Mouse (Mus musculus) heart, embryonic 12.5 days (tissue): ENCODE data around the gene Espl1. TPM values are rescaled to one million over a fixed set of nuclear protein-coding genes. Genes with fewer than 3 reads are reported as not detected.

Source experiments
- ATAC-seq: fragments of 200-750 bp; cut with Nextera tagmentation; 2 replicates; pipeline ENCODE4 v1.8.0; 2017; ENCODE audit warnings: moderate TSS enrichment, moderate library complexity; ENCODE audit not compliant: insufficient number of reproducible peaks, low FRiP score
- H3K27ac ChIP-seq: fragments of 300-500 bp; sonication (generic); 2 replicates; pipeline ENCODE4 v1.5.1; 2016; ENCODE audit warnings: mild to moderate bottlenecking, moderate library complexity; ENCODE audit not compliant: poor library complexity, severe bottlenecking
- H3K27me3 ChIP-seq: fragments of 300-500 bp; sonication (generic); replicated peaks from 2 replicates; pipeline ENCODE4 v1.6.1; 2016; ENCODE audit warnings: mild to moderate bottlenecking, moderate library complexity
- H3K36me3 ChIP-seq: fragments of 300-500 bp; sonication (generic); 2 replicates; pipeline ENCODE4 v1.6.1; 2016; ENCODE audit warnings: mild to moderate bottlenecking, moderate library complexity
- H3K4me1 ChIP-seq: fragments of 300-500 bp; sonication (generic); replicated peaks from 2 replicates; pipeline ENCODE4 v1.6.1; 2016; ENCODE audit warnings: mild to moderate bottlenecking
- H3K4me2 ChIP-seq: fragments of 300-500 bp; sonication (generic); 2 replicates; pipeline ENCODE4 v1.6.1; 2016; ENCODE audit warnings: mild to moderate bottlenecking, moderate library complexity
- H3K4me3 ChIP-seq: fragments of 300-500 bp; sonication (generic); 2 replicates; pipeline ENCODE4 v1.5.1; 2016; ENCODE audit warnings: mild to moderate bottlenecking
- H3K9ac ChIP-seq: fragments of 300-500 bp; sonication (generic); 2 replicates; pipeline ENCODE4 v1.6.1; 2016; ENCODE audit warnings: mild to moderate bottlenecking, moderate library complexity
- H3K9me3 ChIP-seq: fragments of 300-500 bp; sonication (generic); replicated peaks from 2 replicates; pipeline ENCODE4 v1.6.1; 2016; ENCODE audit warnings: mild to moderate bottlenecking, moderate library complexity
- WGBS: fragments of 180-500 bp; shearing (Covaris S2); methylation state at CpG from one replicate; pipeline ENCODE4 v1.1.7; 2016; 5-methylcytosine and 5-hydroxymethylcytosine counted together
- polyA plus RNA-seq: library from polyadenylated mRNA; unstranded; fragments of >200 nt; fragmentation: Nextera tagmentation; extraction: Ambion mirVana; gene quantifications from 2 replicates; pipeline ENCODE4 v1.2.1, GENCODE M21; 2016

Espl1 gene
- polyA plus RNA-seq, 1 experiment from 2014 or later = 24.0 TPM

- Histone ChIP-seq H3K27ac (no peak overlapping the region), H3K4me3 (no peak overlapping the region), H3K4me1 (no peaks in the 10 kb centered on the region), H3K9me3 (no peaks in the 10 kb centered on the region), H3K27me3 (no peaks in the 10 kb centered on the region), H3K36me3 (peaks cover 65% of the 10 kb centered on the region), H3K9ac (no peak overlapping the region), H3K4me2 (no peak overlapping the region)
- 52% methylated on average over 5 of the region's 5 CpGs for WGBS
- no peak for ATAC-seq
Observed at GRCm38 (mm10) chr15:102339612-102340011, 43.5 kb downstream of the Espl1 start.

GRCm38 (mm10) chr15:102341580-102341979, 45.5 kb downstream of the Espl1 start:
- Histone ChIP-seq H3K4me2 (no peak overlapping the region), H3K9me3 (no peaks in the 10 kb centered on the region), H3K27ac (no peak overlapping the region), H3K36me3 (peaks cover 71% of the 10 kb centered on the region), H3K27me3 (no peaks in the 10 kb centered on the region), H3K4me1 (no peaks in the 10 kb centered on the region), H3K9ac (no peak overlapping the region), H3K4me3 (no peak overlapping the region)
- no peak for ATAC-seq
- 13% methylated on average over 1 of the region's 1 CpGs for WGBS

- Histone ChIP-seq H3K9me3 (no peaks in the 10 kb centered on the region), H3K27me3 (no peaks in the 10 kb centered on the region), H3K4me1 (no peaks in the 10 kb centered on the region; the same call in 1 of the 2 replicates), H3K36me3 (peaks cover 56% of the 10 kb centered on the region), H3K4me2 (no peak overlapping the region), H3K4me3 (no peak overlapping the region), H3K27ac (no peak overlapping the region), H3K9ac (no peak overlapping the region)
- ATAC-seq = no peak
- WGBS = 91% methylated on average over 3 of the region's 3 CpGs
Observed at GRCm38 (mm10) chr15:102344490-102344889, 48.4 kb downstream of the Espl1 start.

- H3K4me3 ChIP-seq = no peak overlapping the region
- H3K9me3 ChIP-seq = no peaks in the 10 kb centered on the region
- peaks cover 9% of the 10 kb centered on the region for H3K4me1 ChIP-seq
- ATAC-seq = no peak
- H3K36me3 ChIP-seq = peaks cover 45% of the 10 kb centered on the region
- H3K27me3 ChIP-seq = no peaks in the 10 kb centered on the region
- no peak overlapping the region for H3K4me2 ChIP-seq
- H3K9ac ChIP-seq = no peak overlapping the region
- WGBS = 79% methylated on average over 4 of the region's 4 CpGs
- no peak overlapping the region for H3K27ac ChIP-seq
Observed at GRCm38 (mm10) chr15:102346444-102346843, 50.4 kb downstream of the Espl1 start.

- Histone ChIP-seq H3K27ac (peak within 1 kb of the TSS; percentile 72), H3K4me2 (peak within 1 kb of the TSS; percentile 92), H3K4me1 (peaks cover 15% of the 10 kb centered on the region), H3K27me3 (no peaks in the 10 kb centered on the region), H3K9me3 (no peaks in the 10 kb centered on the region), H3K9ac (peak within 1 kb of the TSS; percentile 95), H3K4me3 (peak within 1 kb of the TSS; percentile 96), H3K36me3 (peaks cover 27% of the 10 kb centered on the region)
- under 1% methylated on average over 56 of the region's 56 CpGs for WGBS
- ATAC-seq = peak; percentile 88
Observed at GRCm38 (mm10) chr15:102350138-102350941, 54.3 kb downstream of the Espl1 start, which contains the start of gene Aaas. TSS of gene Aaas (minus strand) at chr15:102350771.

- 0 out of 2 replicates have a peak, but pooled peaks cover under 1% of the 10 kb centered on the region for H3K27me3 ChIP-seq
- peak overlapping the region; percentile 75 for H3K9ac ChIP-seq
- H3K4me1 ChIP-seq = peaks cover 19% of the 10 kb centered on the region
- H3K27ac ChIP-seq = peak overlapping the region; percentile 72
- peak overlapping the region; percentile 92 for H3K4me2 ChIP-seq
- H3K4me3 ChIP-seq = peak overlapping the region; percentile 96
- H3K9me3 ChIP-seq = no peaks in the 10 kb centered on the region
- 9% methylated on average over 11 of the region's 11 CpGs for WGBS
- H3K36me3 ChIP-seq = peaks cover 21% of the 10 kb centered on the region
- peak; percentile 20; the same call in 1 of the 2 replicates for ATAC-seq
Observed at GRCm38 (mm10) chr15:102350942-102351291, 54.9 kb downstream of the Espl1 start.

- no peak overlapping the region for H3K4me2 ChIP-seq
- no peak for ATAC-seq
- H3K27ac ChIP-seq = no peak overlapping the region
- no peak overlapping the region for H3K9ac ChIP-seq
- 45% methylated on average over 2 of the region's 2 CpGs for WGBS
- H3K4me1 ChIP-seq = peaks cover 26% of the 10 kb centered on the region
- H3K9me3 ChIP-seq = no peaks in the 10 kb centered on the region
- peaks cover 13% of the 10 kb centered on the region for H3K27me3 ChIP-seq
- no peak overlapping the region for H3K4me3 ChIP-seq
- H3K36me3 ChIP-seq = peaks cover 9% of the 10 kb centered on the region
Observed at GRCm38 (mm10) chr15:102352177-102352576, 56.1 kb downstream of the Espl1 start.

- Histone ChIP-seq H3K4me1 (peaks cover 38% of the 10 kb centered on the region), H3K36me3 (no peaks in the 10 kb centered on the region), H3K4me2 (no peak overlapping the region), H3K27ac (no peak overlapping the region), H3K27me3 (peaks cover 31% of the 10 kb centered on the region), H3K9me3 (no peaks in the 10 kb centered on the region), H3K9ac (no peak overlapping the region), H3K4me3 (no peak overlapping the region)
- 88% methylated on average over 2 of the region's 2 CpGs for WGBS
- no peak for ATAC-seq
Observed at GRCm38 (mm10) chr15:102353986-102354385, 57.9 kb downstream of the Espl1 start.

GRCm38 (mm10) chr15:102355134-102355870, 59.2 kb downstream of the Espl1 start:
- peaks cover 44% of the 10 kb centered on the region for H3K27me3 ChIP-seq
- H3K9me3 ChIP-seq = no peaks in the 10 kb centered on the region
- peak overlapping the region; percentile 90 for H3K4me2 ChIP-seq
- H3K27ac ChIP-seq = peak overlapping the region; percentile 70
- H3K9ac ChIP-seq = peak overlapping the region; percentile 71
- H3K4me3 ChIP-seq = peak overlapping the region; percentile 53
- peaks cover 37% of the 10 kb centered on the region for H3K4me1 ChIP-seq
- no peaks in the 10 kb centered on the region for H3K36me3 ChIP-seq
- WGBS = under 1% methylated on average over 48 of the region's 49 CpGs
- ATAC-seq = peak; percentile 71

GRCm38 (mm10) chr15:102355871-102356441, 59.9 kb downstream of the Espl1 start:
- Histone ChIP-seq H3K4me2 (peak overlapping the region; percentile 90), H3K4me1 (peaks cover 37% of the 10 kb centered on the region), H3K9ac (peak overlapping the region; percentile 71), H3K27ac (peak overlapping the region; percentile 70), H3K4me3 (peak overlapping the region; percentile 53), H3K27me3 (peaks cover 46% of the 10 kb centered on the region), H3K9me3 (no peaks in the 10 kb centered on the region), H3K36me3 (no peaks in the 10 kb centered on the region)
- under 1% methylated on average over 38 of the region's 38 CpGs for WGBS
- ATAC-seq = peak; percentile 37
